Mouse (Mus musculus): Measurements from ENCODE around the gene Trio. TPM values are rescaled to one million over a fixed set of nuclear protein-coding genes. Genes with fewer than 3 reads are reported as not detected.

The Trio gene
- polyA plus RNA-seq, 1 experiment: 17.5 TPM

GRCm38 (mm10) chr15:27756426-27756825 is 269.2 kb downstream of the Trio start:
- Histone ChIP-seq H3K36me3 (ENCODE audit: control insufficient read depth, insufficient read depth, low read length) (peaks cover 18% of the 10 kb centered on the region; the same call in 1 of the 2 replicates), H3K27me3 (ENCODE audit: control insufficient read depth, insufficient read depth, low read length) (no peaks in the 10 kb centered on the region), H3K4me1 (ENCODE audit: control insufficient read depth, insufficient read depth, insufficient read length, low read length) (no peaks in the 10 kb centered on the region), H3K27ac (ENCODE audit: insufficient read depth, low read depth, low read length) (no peak overlapping the region), H3K4me3 (ENCODE audit: low read depth, low read length) (no peak overlapping the region)
- TF ChIP-seq CTCF (IDR thresholded peaks at IDR 0.05; ENCODE audit: extremely low read depth, insufficient read length, insufficient replicate concordance, low read depth, low read length) (no peak), POLR2A (IDR thresholded peaks at IDR 0.05; ENCODE audit: low read depth, low read length) (no peak)
- WGBS: 92% methylated on average over 11 of the region's 11 CpGs

- Histone ChIP-seq H3K27me3 (ENCODE audit: control insufficient read depth, insufficient read depth, low read length) (no peaks in the 10 kb centered on the region), H3K4me1 (ENCODE audit: control insufficient read depth, insufficient read depth, insufficient read length, low read length) (no peaks in the 10 kb centered on the region), H3K4me3 (ENCODE audit: low read depth, low read length) (no peak overlapping the region), H3K36me3 (ENCODE audit: control insufficient read depth, insufficient read depth, low read length) (peaks cover 17% of the 10 kb centered on the region), H3K27ac (ENCODE audit: insufficient read depth, low read depth, low read length) (no peak overlapping the region)
- TF ChIP-seq CTCF (IDR thresholded peaks at IDR 0.05; ENCODE audit: extremely low read depth, insufficient read length, insufficient replicate concordance, low read depth, low read length) (no peak), POLR2A (IDR thresholded peaks at IDR 0.05; ENCODE audit: low read depth, low read length) (no peak)
- 77% methylated on average over 7 of the region's 7 CpGs for WGBS
Measured at GRCm38 (mm10) chr15:27754571-27755260, 270.9 kb downstream of the Trio start.

- WGBS: 72% methylated on average over 5 of the region's 5 CpGs
- TF ChIP-seq CTCF (IDR thresholded peaks at IDR 0.05; ENCODE audit: extremely low read depth, insufficient read length, insufficient replicate concordance, low read depth, low read length) (no peak), POLR2A (IDR thresholded peaks at IDR 0.05; ENCODE audit: low read depth, low read length) (no peak)
Measured at GRCm38 (mm10) chr15:27753923-27754322, 271.7 kb downstream of the Trio start.

GRCm38 (mm10) chr15:27752677-27753342 is 272.8 kb downstream of the Trio start:
- TF ChIP-seq POLR2A (IDR thresholded peaks at IDR 0.05; ENCODE audit: low read depth, low read length): no peak
- no peak for TF ChIP-seq CTCF (IDR thresholded peaks at IDR 0.05; ENCODE audit: extremely low read depth, insufficient read length, insufficient replicate concordance, low read depth, low read length)
- 89% methylated on average over 7 of the region's 7 CpGs for WGBS
- Histone ChIP-seq H3K36me3 (ENCODE audit: control insufficient read depth, insufficient read depth, low read length) (peaks cover 22% of the 10 kb centered on the region), H3K4me3 (ENCODE audit: low read depth, low read length) (no peak overlapping the region), H3K4me1 (ENCODE audit: control insufficient read depth, insufficient read depth, insufficient read length, low read length) (no peaks in the 10 kb centered on the region), H3K27ac (ENCODE audit: insufficient read depth, low read depth, low read length) (no peak overlapping the region), H3K27me3 (ENCODE audit: control insufficient read depth, insufficient read depth, low read length) (no peaks in the 10 kb centered on the region)

More at GRCm38 (mm10) chr15:27753923-27754322, 271.7 kb downstream of the Trio start:
- Histone ChIP-seq H3K36me3 (ENCODE audit: control insufficient read depth, insufficient read depth, low read length) (peaks cover 21% of the 10 kb centered on the region), H3K4me1 (ENCODE audit: control insufficient read depth, insufficient read depth, insufficient read length, low read length) (no peaks in the 10 kb centered on the region), H3K27me3 (ENCODE audit: control insufficient read depth, insufficient read depth, low read length) (no peaks in the 10 kb centered on the region), H3K4me3 (ENCODE audit: low read depth, low read length) (no peak overlapping the region), H3K27ac (ENCODE audit: insufficient read depth, low read depth, low read length) (no peak overlapping the region)

GRCm38 (mm10) chr15:27751612-27752405 is 273.8 kb downstream of the Trio start:
- H3K4me3 ChIP-seq (ENCODE audit: low read depth, low read length): no peak overlapping the region
- 76% methylated on average over 12 of the region's 12 CpGs for WGBS

GRCm38 (mm10) chr15:27748739-27749138 is 276.9 kb downstream of the Trio start:
- no peak overlapping the region for H3K27ac ChIP-seq (ENCODE audit: insufficient read depth, low read depth, low read length)
- H3K27me3 ChIP-seq (ENCODE audit: control insufficient read depth, insufficient read depth, low read length): no peaks in the 10 kb centered on the region
- H3K36me3 ChIP-seq (ENCODE audit: control insufficient read depth, insufficient read depth, low read length): peaks cover 24% of the 10 kb centered on the region
- H3K4me1 ChIP-seq (ENCODE audit: control insufficient read depth, insufficient read depth, insufficient read length, low read length): no peaks in the 10 kb centered on the region
- WGBS: 85% methylated on average over 8 of the region's 8 CpGs
- TF ChIP-seq CTCF (IDR thresholded peaks at IDR 0.05; ENCODE audit: extremely low read depth, insufficient read length, insufficient replicate concordance, low read depth, low read length) (no peak), POLR2A (IDR thresholded peaks at IDR 0.05; ENCODE audit: low read depth, low read length) (no peak)
- H3K4me3 ChIP-seq (ENCODE audit: low read depth, low read length): no peak overlapping the region

More at GRCm38 (mm10) chr15:27751612-27752405, 273.8 kb downstream of the Trio start:
- peaks cover 30% of the 10 kb centered on the region for H3K36me3 ChIP-seq (ENCODE audit: control insufficient read depth, insufficient read depth, low read length)
- H3K27me3 ChIP-seq (ENCODE audit: control insufficient read depth, insufficient read depth, low read length): no peaks in the 10 kb centered on the region
- no peaks in the 10 kb centered on the region for H3K4me1 ChIP-seq (ENCODE audit: control insufficient read depth, insufficient read depth, insufficient read length, low read length)
- TF ChIP-seq CTCF (IDR thresholded peaks at IDR 0.05; ENCODE audit: extremely low read depth, insufficient read length, insufficient replicate concordance, low read depth, low read length) (peak; percentile 69; the same call in 1 of the 2 replicates), POLR2A (IDR thresholded peaks at IDR 0.05; ENCODE audit: low read depth, low read length) (no peak)
- no peak overlapping the region for H3K27ac ChIP-seq (ENCODE audit: insufficient read depth, low read depth, low read length)
